Mouse (Mus musculus) thymus, adult 2 months (tissue): ENCODE measurements at regions not wholly inside any gene's neighbourhood (a gene's known extent, or its start where the extent isn't known, plus 50 kb on each side); places are given as distances from the start of the nearest gene placed in this dataset.

Experiments used
- DNase-seq: peaks from one replicate; pipeline ENCODE4 v3.0.0; 2021
- H3K27ac ChIP-seq: fragments of 200-500 bp; 2 replicates; pipeline ENCODE4 v1.5.1; 2012; ENCODE audit warnings: low read length, control low read depth; ENCODE audit not compliant: control insufficient read depth, insufficient read depth
- H3K27me3 ChIP-seq: fragments of 200-500 bp; 2 replicates; pipeline ENCODE4 v1.6.1; 2012; ENCODE audit warnings: mild to moderate bottlenecking, low read length, moderate library complexity, mixed read lengths; ENCODE audit not compliant: control insufficient read depth, insufficient read depth
- H3K36me3 ChIP-seq: fragments of 200-500 bp; 2 replicates; pipeline ENCODE4 v1.6.1; 2012; ENCODE audit warnings: mild to moderate bottlenecking, low read length, moderate library complexity; ENCODE audit not compliant: control insufficient read depth, insufficient read depth
- H3K4me1 ChIP-seq: fragments of 200-500 bp; replicated peaks from 2 replicates; pipeline ENCODE4 v1.6.1; 2012; ENCODE audit warnings: low read length; ENCODE audit not compliant: control insufficient read depth, insufficient read depth
- H3K4me3 ChIP-seq: fragments of 200-500 bp; 2 replicates; pipeline ENCODE4 v1.5.1; 2012; ENCODE audit warnings: mild to moderate bottlenecking, low read length, control low read depth, moderate library complexity; ENCODE audit not compliant: control insufficient read depth, insufficient read depth
- CTCF ChIP-seq: fragments of 200-500 bp; IDR thresholded peaks from 2 replicates; pipeline ENCODE4 v1.5.1; 2012; ENCODE audit warnings: mild to moderate bottlenecking, control low read depth, low read length, moderate library complexity, borderline replicate concordance; ENCODE audit not compliant: control insufficient read depth, poor library complexity, insufficient read depth; ENCODE audit errors: extremely low read depth
- POLR2A ChIP-seq: fragments of 200-500 bp; IDR thresholded peaks from 2 replicates; pipeline ENCODE4 v1.6.1; 2012; ENCODE audit warnings: mild to moderate bottlenecking, low read length, control low read depth, moderate library complexity; ENCODE audit not compliant: control insufficient read depth, poor library complexity, insufficient read depth; ENCODE audit errors: extremely low read depth
- WGBS: fragments of 180-500 bp; shearing (Covaris S2); methylation state at CpG from one replicate; pipeline ENCODE4 v1.1.7; 2018; 5-methylcytosine and 5-hydroxymethylcytosine counted together

GRCm38 (mm10) chr11:24467458-24467857 lies 389.6 kb downstream of the Bcl11a start:
- H3K36me3 ChIP-seq, result no peaks in the 10 kb centered on the region
- TF ChIP-seq POLR2A (no peak), CTCF (no peak)
- 97% methylated on average over 8 of the region's 8 CpGs for WGBS
- H3K27ac ChIP-seq, result no peak overlapping the region
- H3K4me3 ChIP-seq, result no peak overlapping the region
- no peaks in the 10 kb centered on the region for H3K27me3 ChIP-seq
- no peak for DNase-seq
- H3K4me1 ChIP-seq, result no peaks in the 10 kb centered on the region

- no peak for DNase-seq
- H3K27ac ChIP-seq, result no peak overlapping the region
- no peaks in the 10 kb centered on the region for H3K4me1 ChIP-seq
- no peak for TF ChIP-seq POLR2A
- no peak for TF ChIP-seq CTCF
- H3K4me3 ChIP-seq, result no peak overlapping the region
- H3K27me3 ChIP-seq, result no peaks in the 10 kb centered on the region
- no peaks in the 10 kb centered on the region for H3K36me3 ChIP-seq
These were observed 392.6 kb downstream of the Bcl11a start for GRCm38 (mm10) chr11:24470469-24470868.

GRCm38 (mm10) chr11:24472617-24473367 lies 394.9 kb downstream of the Bcl11a start:
- TF ChIP-seq CTCF, result no peak
- TF ChIP-seq POLR2A, result no peak
- no peak for DNase-seq
- H3K27me3 ChIP-seq, result no peaks in the 10 kb centered on the region
- no peak overlapping the region for H3K4me3 ChIP-seq
- H3K4me1 ChIP-seq, result no peaks in the 10 kb centered on the region
- H3K27ac ChIP-seq, result no peak overlapping the region
- 87% methylated on average over 8 of the region's 8 CpGs for WGBS
- no peaks in the 10 kb centered on the region for H3K36me3 ChIP-seq

- H3K27ac ChIP-seq, result no peak overlapping the region
- DNase-seq, result no peak
- 90% methylated on average over 7 of the region's 7 CpGs for WGBS
- TF ChIP-seq CTCF (no peak), POLR2A (no peak)
- H3K27me3 ChIP-seq, result no peaks in the 10 kb centered on the region
- H3K36me3 ChIP-seq, result no peaks in the 10 kb centered on the region
- H3K4me1 ChIP-seq, result no peaks in the 10 kb centered on the region
- H3K4me3 ChIP-seq, result no peak overlapping the region
These were observed 395.6 kb downstream of the Bcl11a start for GRCm38 (mm10) chr11:24473368-24474010.

- TF ChIP-seq POLR2A (no peak), CTCF (no peak)
- 81% methylated on average over 11 of the region's 11 CpGs for WGBS
- Histone ChIP-seq H3K36me3 (no peaks in the 10 kb centered on the region), H3K4me3 (no peak overlapping the region), H3K27ac (no peak overlapping the region), H3K27me3 (no peaks in the 10 kb centered on the region), H3K4me1 (no peaks in the 10 kb centered on the region)
- DNase-seq, result no peak
These were observed 425.0 kb downstream of the Bcl11a start for GRCm38 (mm10) chr11:24502722-24503424.

- Histone ChIP-seq H3K4me1 (no peaks in the 10 kb centered on the region), H3K36me3 (no peaks in the 10 kb centered on the region), H3K4me3 (no peak overlapping the region), H3K27me3 (no peaks in the 10 kb centered on the region), H3K27ac (no peak overlapping the region)
- no peak for TF ChIP-seq POLR2A
- TF ChIP-seq CTCF, result no peak
- no peak for DNase-seq
These were observed 437.7 kb downstream of the Bcl11a start for GRCm38 (mm10) chr11:24515568-24515967.
